Mouse (Mus musculus): ENCODE data around the gene Defb30. TPM values are rescaled to one million over a fixed set of nuclear protein-coding genes. Genes with fewer than 3 reads are reported as not detected.

The Defb30 gene
- total RNA-seq, 2 experiments from 2014 or later = not detected

Other genes starting within 250 kb of the Defb30 start
- gene Wdfy2, start 212.3 kb downstream of the Defb30 start, total RNA-seq (2021) = 1 to 10 TPM; 8.1 to 8.6 TPM
- not detected for gene Defb48, start 65.5 kb downstream of the Defb30 start, total RNA-seq (2021)
- gene Defb47, start 51.9 kb downstream of the Defb30 start, total RNA-seq (2021) = not detected
- gene Defb43, start 38.2 kb downstream of the Defb30 start, total RNA-seq (2021) = not detected
- under 1 TPM; 0.38 to 0.44 TPM for gene Defb42, start 3.0 kb downstream of the Defb30 start, total RNA-seq (2021)